Mouse (Mus musculus): Measurements from ENCODE around the gene Fcgr3. TPM values are rescaled to one million over a fixed set of nuclear protein-coding genes. Genes with fewer than 3 reads are reported as not detected.
"Not testable (repeated sequence)": the region's sequence is repeated elsewhere in the genome, so short reads cannot be mapped to it uniquely, and the experiment has no call there.

Fcgr3 gene
- total RNA-seq, 1 experiment from 2014 or later, result 442 TPM

DNA sequence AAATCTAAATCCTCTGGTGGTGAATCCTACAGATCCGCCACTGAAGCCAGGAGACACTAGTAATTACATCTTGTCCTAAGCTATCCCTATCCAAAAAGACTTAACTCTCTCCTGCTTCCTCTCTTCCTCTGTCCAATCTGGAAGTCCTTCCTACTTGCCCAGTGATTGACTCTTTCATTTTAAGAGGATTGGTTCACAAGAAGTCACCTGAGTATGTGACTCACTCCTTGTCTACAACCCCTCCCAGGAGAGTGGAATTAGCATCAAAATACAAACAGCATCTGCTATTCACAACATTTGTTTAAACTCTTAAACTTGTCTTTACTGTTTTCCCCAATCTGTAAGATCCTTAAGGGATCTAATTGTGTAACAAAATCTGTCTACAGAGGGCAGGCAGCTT, 25.2 kb upstream of the Fcgr3 start:
- ATAC-seq (replicated peaks; ENCODE audit: insufficient number of reproducible peaks, low FRiP score, low TSS enrichment, poor library complexity, severe bottlenecking), result no peak

DNA sequence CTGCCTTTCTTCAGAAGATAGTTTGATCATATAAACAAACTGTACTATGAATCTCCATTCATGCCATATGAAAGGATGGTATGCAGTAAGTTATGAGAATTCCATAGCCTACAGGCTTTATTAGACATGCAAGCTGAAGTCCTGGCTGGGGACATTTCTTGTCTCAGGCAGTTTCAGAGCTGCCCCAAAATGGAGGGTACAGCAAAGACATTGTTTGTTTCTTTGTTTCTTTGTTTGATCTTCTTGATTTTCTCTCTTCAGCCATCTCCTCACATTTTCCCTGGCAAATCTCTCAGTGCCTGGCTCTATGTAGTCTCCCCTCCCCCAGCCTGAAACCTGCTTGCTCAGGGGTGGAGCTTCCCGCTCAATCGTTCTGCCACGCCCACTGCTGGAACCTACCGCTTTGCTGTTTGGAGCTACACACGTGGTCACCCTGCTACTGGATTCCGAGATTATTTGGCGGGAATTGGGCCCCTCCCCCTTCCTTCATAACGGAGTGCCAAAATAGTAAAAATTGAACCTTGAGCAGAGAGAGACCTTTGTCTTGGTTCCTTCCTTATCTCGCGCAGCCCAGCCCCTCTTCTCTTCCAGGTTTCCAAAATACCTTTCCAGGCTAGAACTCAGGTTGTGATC, 23.6 kb upstream of the Fcgr3 start:
- ATAC-seq (replicated peaks; ENCODE audit: insufficient number of reproducible peaks, low FRiP score, low TSS enrichment, poor library complexity, severe bottlenecking), result not testable (repeated sequence)

- ATAC-seq (replicated peaks; ENCODE audit: insufficient number of reproducible peaks, low FRiP score, low TSS enrichment, poor library complexity, severe bottlenecking), result no peak
These were observed 21.0 kb upstream of the Fcgr3 start for GRCm38 (mm10) chr1:171085718-171086117.

DNA sequence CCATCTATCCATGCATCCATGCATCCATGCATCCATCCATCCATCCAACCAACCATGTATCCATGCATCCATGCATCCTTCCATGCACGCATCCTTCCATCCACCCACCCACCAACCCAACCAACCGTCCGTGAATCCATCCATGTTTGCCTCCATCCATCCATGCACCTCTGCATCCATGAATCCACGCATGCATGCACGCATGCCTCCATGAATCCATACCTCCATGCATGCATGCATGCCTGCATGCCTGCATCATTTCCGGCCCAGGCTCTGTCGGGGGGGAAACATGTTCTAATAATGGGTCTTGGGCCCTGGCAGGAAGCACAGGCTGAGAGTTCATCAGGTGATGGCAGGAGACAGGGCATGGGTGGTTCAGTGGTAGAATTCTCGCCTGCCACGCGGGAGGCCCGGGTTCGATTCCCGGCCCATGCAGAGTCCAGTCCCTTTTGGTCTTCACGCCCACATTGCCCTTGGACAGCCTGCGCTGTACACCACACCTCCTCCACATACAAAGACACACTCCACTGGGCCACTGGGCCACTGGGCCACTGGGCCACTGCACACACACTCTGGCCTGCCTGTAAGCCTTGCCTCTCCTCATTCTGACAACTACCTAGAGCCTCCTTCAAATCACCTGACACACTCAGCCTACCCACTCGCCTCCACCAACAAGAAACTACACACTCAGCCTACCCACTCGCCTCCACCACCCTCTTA, 16.9 kb upstream of the Fcgr3 start:
- not testable (repeated sequence) for ATAC-seq (replicated peaks; ENCODE audit: insufficient number of reproducible peaks, low FRiP score, low TSS enrichment, poor library complexity, severe bottlenecking)

GRCm38 (mm10) chr1:171079825-171080224, 15.1 kb upstream of the Fcgr3 start:
- peak; percentile 13; the same call in 1 of the 2 replicates for ATAC-seq (replicated peaks; ENCODE audit: insufficient number of reproducible peaks, low FRiP score, low TSS enrichment, poor library complexity, severe bottlenecking)

GRCm38 (mm10) chr1:171079345-171079744, 14.6 kb upstream of the Fcgr3 start:
- peak; percentile 24 for ATAC-seq (replicated peaks; ENCODE audit: insufficient number of reproducible peaks, low FRiP score, low TSS enrichment, poor library complexity, severe bottlenecking)

DNA sequence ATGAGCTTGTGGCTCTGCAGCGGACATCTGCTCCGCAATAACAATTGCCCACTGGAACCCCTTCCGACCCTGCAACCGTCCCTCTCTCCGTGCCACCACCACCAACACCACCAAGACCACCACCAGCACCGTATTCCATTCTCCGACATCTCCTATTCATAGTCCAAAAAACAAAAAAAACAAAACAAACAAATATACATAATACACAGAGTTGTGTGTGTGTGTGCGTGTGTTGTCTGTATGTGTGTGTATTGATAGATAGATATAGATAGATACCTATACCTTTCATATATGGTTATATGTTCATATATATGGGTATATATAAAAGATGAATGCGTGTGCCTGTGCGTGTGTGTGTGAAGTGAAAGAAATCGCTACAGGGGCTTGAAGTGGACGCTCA, 13.7 kb upstream of the Fcgr3 start:
- not testable (repeated sequence) for ATAC-seq (replicated peaks; ENCODE audit: insufficient number of reproducible peaks, low FRiP score, low TSS enrichment, poor library complexity, severe bottlenecking)

- ATAC-seq (replicated peaks; ENCODE audit: insufficient number of reproducible peaks, low FRiP score, low TSS enrichment, poor library complexity, severe bottlenecking), result peak; percentile 9
These were observed 13.2 kb upstream of the Fcgr3 start for GRCm38 (mm10) chr1:171077955-171078354.

DNA sequence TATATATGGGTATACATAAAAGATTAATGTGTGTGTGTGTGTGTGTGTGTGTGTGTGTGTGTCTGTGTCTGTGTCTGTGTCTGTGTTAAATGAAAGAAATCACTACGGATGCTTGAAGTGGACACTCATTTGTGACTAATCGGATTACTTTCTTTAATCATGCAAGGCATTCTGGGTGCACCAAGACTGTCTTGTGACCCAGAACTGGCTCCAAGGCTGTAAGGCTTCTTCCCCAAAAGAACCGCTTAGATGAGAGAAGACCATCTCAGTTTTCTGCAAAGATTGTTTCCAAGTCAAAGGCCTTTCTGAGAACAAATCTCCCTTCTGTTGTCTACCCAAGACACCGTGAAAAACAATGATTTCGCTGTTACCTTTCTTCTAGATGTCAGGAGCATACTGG, 12.5 kb upstream of the Fcgr3 start:
- ATAC-seq (replicated peaks; ENCODE audit: insufficient number of reproducible peaks, low FRiP score, low TSS enrichment, poor library complexity, severe bottlenecking), result not testable (repeated sequence)

GRCm38 (mm10) chr1:171076176-171076575, 11.4 kb upstream of the Fcgr3 start:
- ATAC-seq (replicated peaks; ENCODE audit: insufficient number of reproducible peaks, low FRiP score, low TSS enrichment, poor library complexity, severe bottlenecking), result not testable (repeated sequence)

DNA sequence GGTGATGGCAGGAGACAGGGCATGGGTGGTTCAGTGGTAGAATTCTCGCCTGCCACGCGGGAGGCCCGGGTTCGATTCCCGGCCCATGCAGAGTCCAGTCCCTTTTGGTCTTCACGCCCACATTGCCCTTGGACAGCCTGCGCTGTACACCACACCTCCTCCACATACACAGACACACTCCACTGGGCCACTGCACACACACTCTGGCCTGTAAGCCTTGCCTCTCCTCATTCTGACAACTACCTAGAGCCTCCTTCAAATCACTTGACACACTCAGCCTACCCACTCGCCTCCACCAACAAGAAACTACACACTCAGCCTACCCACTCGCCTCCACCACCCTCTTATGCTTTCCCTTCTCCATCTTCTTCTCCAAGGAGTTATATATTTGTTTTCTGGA, 9.5 kb upstream of the Fcgr3 start:
- ATAC-seq (replicated peaks; ENCODE audit: insufficient number of reproducible peaks, low FRiP score, low TSS enrichment, poor library complexity, severe bottlenecking), result not testable (repeated sequence)

DNA sequence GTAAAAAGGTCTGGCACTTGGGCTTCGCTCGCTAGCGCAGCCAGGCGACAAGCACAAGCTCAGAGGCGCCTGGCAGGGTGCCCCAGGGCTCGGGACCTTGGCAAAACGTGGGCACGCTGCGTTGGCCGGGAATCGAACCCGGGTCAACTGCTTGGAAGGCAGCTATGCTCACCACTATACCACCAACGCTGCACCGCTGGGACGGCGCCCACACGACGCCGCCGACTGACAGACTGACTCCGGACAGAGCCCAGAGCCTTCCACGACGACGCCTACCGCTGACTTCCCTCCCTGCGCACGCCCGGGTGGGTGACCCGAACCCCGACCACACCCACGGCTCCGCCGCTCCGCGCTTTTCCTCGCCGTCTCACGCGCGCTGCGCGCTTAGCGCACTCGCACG, 7.5 kb upstream of the Fcgr3 start:
- peak; percentile 20 for ATAC-seq (replicated peaks; ENCODE audit: insufficient number of reproducible peaks, low FRiP score, low TSS enrichment, poor library complexity, severe bottlenecking)

- peak; percentile 24 for ATAC-seq (replicated peaks; ENCODE audit: insufficient number of reproducible peaks, low FRiP score, low TSS enrichment, poor library complexity, severe bottlenecking)
These were observed 7.0 kb upstream of the Fcgr3 start for GRCm38 (mm10) chr1:171071726-171072125.

GRCm38 (mm10) chr1:171070879-171071278, 6.1 kb upstream of the Fcgr3 start:
- ATAC-seq (replicated peaks; ENCODE audit: insufficient number of reproducible peaks, low FRiP score, low TSS enrichment, poor library complexity, severe bottlenecking), result not testable (repeated sequence)

GRCm38 (mm10) chr1:171069508-171069907, 4.8 kb upstream of the Fcgr3 start:
- not testable (repeated sequence) for ATAC-seq (replicated peaks; ENCODE audit: insufficient number of reproducible peaks, low FRiP score, low TSS enrichment, poor library complexity, severe bottlenecking)

DNA sequence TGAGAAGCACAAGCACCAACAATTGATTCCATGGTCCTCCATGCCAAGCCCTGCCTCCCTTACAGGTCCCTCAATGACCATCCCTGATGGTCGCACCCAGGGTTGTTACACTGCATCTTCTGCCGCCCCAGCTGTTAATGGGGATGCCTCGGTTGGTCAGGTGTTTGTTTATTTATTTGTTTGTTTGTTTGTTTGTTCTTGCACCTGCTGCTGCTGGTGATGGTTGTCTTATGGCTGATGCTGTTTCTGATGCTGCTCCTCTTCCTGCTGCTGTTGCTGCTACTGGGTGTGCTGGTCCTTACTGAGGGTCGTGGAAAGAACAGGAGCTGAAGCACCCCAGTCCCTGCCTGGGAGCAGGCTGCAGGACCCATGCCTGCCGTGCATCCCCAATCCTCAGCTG, 3.2 kb upstream of the Fcgr3 start:
- ATAC-seq (replicated peaks; ENCODE audit: insufficient number of reproducible peaks, low FRiP score, low TSS enrichment, poor library complexity, severe bottlenecking), result not testable (repeated sequence)

GRCm38 (mm10) chr1:171066583-171066982, 1.8 kb upstream of the Fcgr3 start:
- not testable (repeated sequence) for ATAC-seq (replicated peaks; ENCODE audit: insufficient number of reproducible peaks, low FRiP score, low TSS enrichment, poor library complexity, severe bottlenecking)

DNA sequence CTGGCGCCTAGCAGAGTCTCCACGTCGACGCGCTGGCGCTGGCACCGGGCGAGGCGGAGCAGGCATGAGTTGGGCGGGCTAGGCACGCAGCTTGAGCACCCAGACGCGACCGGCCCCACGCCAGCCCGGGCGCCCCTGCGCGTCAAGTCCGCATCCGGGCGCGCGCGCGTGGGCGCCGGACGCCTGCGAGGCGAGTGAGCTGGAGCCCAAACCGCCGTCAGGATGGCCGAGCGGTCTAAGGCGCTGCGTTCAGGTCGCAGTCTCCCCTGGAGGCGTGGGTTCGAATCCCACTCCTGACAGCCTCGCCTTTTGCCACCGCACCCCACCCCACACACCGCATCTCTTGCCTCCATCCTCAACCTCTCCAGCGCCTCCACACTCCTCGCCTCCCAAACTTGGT, 1.0 kb upstream of the Fcgr3 start:
- not testable (repeated sequence) for ATAC-seq (replicated peaks; ENCODE audit: insufficient number of reproducible peaks, low FRiP score, low TSS enrichment, poor library complexity, severe bottlenecking)

DNA sequence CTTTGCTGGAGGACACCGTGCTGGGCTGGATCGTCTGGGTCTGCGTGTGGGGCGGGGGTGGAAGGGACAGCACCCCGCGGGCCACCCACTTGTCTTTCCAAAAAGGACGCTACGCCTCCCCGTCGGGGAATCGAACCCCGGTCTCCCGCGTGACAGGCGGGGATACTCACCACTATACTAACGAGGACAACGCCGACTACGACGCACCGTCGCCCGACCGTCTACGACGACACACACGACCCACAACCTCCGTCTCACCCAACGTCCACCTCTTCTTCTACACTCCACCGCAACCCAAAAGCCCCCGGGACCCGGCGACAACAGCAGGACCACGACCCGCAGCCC, 480 bp upstream of the Fcgr3 start:
- ATAC-seq (replicated peaks; ENCODE audit: insufficient number of reproducible peaks, low FRiP score, low TSS enrichment, poor library complexity, severe bottlenecking), result 0 out of 2 replicates have a peak, but pooled peaks have one; percentile 5

Data from monocyte, adult 5-6 weeks (primary cell).